Mouse (Mus musculus) neutrophil, adult 5-6 weeks (primary cell): ENCODE measurements around the gene Slc45a3. TPM values are rescaled to one million over a fixed set of nuclear protein-coding genes. Genes with fewer than 3 reads are reported as not detected.

Experiments used
- ATAC-seq: fragments of 151-379, 151-347 bp; 2 replicates; pipeline ENCODE4 v1.8.0; 2017; ENCODE audit warnings: mild to moderate bottlenecking, moderate TSS enrichment; ENCODE audit not compliant: insufficient number of reproducible peaks, poor library complexity, low FRiP score, severe bottlenecking; ENCODE audit errors: extremely low read depth
- total RNA-seq: library from RNA; stranded (forward); fragments of 200-1000 nt; gene quantifications from 2 replicates; pipeline ENCODE4 v1.2.3, GENCODE M21; 2017

The Slc45a3 gene
- total RNA-seq, 1 experiment from 2014 or later, result not detected

DNA sequence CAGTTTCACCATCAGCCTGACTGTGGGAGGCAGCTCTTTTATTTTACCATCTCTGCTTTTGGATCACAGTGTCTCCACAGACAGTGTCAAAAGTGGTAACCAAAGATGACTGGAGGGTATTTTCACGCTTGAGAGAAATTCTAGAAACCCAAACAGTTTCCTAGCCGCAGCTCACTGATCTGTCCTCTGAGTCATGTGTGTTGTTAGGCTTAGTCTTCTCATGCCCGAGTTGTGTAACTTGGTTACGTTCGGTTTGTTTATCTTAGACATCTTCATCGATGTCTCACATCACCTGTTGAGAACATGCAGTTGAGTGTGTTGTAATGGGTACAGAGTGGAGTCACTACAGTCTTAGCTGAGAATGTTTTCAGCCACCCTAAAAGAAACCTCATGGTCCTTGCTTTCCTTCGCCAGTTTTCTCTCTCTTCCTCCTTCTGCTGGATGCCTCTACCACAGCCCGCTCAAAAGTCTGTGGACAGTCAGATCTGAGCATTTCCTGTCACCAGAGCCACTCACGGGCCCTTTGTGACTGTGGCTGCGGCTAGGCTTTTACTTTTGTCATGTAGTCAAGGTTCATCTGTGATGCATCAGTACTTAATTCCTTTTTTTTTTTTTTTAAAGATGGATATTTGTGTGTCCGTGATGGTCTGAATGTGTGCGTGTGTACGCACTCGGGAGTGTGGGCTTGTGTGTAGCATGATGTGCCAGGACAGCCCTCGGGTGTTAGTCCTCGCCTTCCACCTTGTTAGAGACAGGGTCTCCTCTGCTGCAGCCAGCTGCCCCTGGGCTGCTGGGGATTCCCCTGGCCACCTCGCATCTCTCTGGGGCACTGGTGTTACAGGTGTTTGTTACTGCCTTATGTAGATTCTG lies 48.1 kb downstream of the Slc45a3 start:
- ATAC-seq, result peak; percentile 33

DNA sequence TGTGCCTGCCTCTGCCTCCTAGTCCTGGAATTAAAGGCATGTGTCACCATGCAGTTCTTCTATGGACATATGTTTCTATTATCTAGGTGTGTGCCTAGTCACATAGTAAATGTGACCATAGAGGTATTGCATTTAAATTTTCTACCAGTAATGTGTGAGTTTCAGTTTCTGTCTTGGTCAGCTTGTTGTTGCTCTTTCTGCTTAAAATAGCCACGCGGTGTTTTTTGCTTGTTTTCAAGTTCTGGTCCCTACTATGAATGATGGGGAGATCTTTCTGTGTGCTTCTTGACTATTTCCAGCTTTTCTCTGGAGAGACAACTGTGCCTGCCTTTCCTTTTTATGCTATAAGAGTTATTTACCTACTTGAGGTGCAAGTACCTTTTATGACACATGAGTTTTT lies 49.0 kb downstream of the Slc45a3 start:
- no peak for ATAC-seq

DNA sequence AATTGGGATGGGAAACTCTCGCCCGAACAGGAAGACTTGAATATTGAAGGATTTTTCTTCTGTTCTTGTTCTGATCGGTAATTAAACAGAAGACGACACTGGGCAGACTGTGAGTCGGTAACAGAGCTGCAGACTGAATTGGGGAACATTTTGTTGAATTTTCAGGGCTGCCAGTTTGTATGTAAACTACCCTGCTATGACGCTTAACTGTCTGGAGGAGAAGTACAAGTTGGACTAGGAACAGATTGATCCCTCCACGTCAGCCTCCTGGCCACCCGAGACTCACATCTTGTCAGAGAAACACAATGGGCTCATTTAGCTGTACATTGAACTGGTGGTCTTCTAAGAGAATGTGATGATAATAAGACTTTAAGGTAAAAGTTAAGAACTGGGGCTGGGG lies 50.1 kb downstream of the Slc45a3 start:
- ATAC-seq, result no peak

DNA sequence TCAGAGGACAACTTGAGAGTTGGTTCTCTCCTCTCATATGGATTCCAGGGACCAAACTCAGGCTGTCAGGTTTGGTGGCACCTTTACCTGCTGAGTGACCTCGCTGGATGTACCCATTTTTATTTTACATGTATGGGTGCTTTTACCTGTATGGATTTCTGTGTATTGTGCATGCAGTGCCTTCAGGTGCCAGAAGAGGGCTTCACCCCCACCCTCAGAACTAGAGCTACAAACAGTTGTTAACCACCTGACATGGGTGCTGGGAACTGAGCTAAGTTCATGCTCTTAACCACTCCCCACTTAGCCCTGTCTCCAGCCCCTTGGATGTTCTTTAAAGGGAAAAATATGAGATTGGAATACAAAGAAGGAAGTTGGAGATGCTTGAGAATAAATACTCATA lies 52.0 kb downstream of the Slc45a3 start:
- no peak for ATAC-seq

DNA sequence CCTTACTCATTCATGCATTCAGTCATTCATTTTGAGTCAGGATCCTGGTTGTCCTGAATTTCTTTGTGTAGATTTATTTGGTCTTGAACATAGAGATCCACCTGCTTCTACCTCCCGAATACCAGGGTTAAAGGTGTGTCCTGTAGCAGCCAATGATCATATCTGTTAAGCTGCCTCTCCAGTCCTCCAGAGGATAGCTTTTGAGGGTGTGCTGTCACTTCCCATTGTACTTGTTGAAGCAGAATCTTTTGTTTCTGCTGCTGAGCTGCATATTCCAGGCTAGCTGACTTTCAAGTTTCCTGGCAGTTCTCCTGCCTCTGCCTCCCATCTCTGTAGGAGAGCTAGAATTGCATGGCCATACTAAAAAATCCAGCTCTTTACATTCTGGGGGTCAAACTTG lies 53.9 kb downstream of the Slc45a3 start:
- no peak for ATAC-seq

DNA sequence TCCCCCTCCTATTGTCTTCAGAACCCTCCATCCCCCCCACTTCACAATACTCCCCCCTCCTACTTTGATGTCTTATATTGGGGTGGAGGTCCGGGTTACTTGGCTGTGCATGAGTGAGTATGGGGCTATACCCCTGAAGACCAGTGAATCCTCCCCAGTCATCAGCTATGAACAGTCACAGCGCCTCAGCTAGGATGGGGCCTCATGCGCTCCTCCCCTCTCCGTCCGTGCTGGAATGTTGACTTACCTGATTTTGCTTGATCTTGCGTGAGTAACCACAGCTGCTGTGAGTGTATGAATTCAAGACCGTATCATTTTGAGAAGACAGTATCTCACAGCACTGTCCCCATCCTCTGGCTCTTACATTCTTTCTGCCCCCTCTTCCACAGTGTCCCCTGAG lies 57.1 kb downstream of the Slc45a3 start:
- no peak for ATAC-seq

DNA sequence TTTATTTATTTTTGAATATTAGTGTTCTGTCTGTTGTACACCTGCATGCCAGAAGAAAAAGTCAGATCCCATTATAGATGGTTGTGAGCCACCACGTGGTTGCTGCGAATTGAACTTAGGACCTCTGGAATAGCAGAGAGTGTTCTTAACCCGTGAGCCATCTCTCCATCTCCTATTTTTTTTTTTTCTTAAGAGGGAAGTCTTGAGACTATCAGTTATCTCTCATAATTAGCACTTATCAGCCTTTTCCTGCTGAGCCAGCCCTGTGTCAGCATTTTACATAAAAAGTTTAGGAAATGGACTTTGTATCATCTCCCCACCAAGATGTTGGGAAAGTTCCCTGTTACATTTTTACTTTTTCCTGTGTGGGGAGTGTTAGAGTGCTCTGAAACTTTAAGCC lies 59.3 kb downstream of the Slc45a3 start:
- no peak for ATAC-seq

DNA sequence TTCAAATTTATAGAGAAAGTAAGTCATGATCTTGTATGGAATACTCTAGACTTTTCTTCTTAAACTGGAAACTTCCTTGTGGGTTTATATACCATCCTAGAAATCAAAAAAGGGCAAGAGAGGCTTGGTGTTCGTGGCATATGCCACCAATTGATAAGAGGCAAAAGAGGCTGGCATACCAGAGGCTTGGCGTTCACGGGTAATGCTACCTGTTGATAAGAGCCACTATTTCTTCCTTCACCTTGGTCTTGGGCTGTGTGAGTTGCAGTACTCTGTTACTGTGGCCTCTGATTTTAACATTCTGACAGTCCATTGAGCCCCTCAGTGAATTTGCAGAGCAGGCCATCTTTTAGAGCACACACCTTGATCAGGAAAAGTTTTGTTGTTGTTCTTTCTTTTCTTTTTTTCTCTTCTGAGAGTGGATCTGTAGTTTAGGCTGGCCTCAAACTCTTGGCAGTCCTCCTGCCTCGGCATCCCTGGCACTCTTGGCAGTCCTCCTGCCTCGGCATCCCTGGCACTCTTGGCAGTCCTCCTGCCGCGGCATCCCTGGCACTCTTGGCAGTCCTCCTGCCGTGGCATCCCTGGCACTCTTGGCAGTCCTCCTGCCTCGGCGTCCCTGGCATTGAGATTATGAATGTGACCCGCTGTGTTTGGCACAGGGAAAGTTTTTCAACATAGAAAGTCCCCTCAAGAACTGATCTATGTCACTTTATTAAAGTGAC lies 64.3 kb downstream of the Slc45a3 start:
- no peak for ATAC-seq

DNA sequence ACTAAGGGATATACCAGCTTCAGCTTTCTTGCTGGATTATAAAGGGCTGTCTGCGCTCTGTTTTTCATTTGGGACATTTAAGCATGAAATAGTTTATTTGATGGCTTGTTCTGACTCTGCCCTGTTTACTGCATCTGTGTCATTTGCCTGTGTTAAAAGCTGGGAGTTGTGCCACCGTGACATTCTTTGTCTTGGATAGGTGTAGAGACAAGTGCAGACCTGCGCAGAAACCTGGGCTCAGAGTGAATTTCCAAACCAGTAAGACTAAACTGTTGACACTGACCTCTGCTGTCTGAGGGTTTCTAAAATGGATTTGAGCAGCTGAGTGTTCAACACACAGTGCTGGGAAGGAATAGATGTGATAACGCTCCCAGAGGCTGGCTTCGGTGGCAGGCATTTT lies 65.2 kb downstream of the Slc45a3 start:
- no peak for ATAC-seq

DNA sequence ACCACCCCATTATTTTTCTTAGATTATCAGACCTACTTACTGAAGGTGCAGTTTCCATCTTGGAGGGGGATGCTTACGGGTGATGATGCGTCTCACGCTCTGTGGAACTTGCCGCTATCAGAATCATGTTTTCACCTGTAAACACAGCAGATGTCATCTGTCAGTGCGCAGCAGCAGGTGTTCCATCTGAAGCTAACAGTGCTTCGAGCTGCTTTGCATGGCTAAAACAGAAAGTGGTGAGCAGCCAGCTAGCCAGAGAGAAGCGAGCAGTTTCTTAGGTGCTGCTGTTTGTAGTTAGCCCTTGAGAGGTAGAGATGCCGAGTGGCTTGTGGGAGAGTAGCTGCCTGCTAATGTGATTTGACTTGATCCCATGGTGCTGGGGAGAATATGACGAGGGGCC lies 65.6 kb downstream of the Slc45a3 start:
- ATAC-seq, result no peak

DNA sequence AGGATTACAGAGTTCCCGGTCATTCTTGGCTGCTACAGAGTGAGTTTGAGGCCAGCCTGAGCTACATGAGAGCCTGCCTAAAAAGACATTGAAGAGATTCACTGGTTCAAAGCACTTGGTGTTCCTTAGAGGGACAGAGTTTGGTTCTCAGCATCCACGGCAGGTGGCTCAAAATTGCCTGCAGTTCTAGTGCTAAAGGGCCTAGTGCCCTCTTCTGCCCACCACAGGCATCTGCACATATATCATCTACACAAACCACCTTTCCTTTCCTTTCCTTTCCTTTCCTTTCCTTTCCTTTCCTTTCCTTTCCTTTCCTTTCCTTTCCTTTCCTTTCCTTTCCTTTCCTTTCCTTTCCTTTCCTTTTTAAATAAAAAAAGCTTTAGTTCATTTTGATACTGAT lies 67.8 kb downstream of the Slc45a3 start:
- no peak for ATAC-seq

DNA sequence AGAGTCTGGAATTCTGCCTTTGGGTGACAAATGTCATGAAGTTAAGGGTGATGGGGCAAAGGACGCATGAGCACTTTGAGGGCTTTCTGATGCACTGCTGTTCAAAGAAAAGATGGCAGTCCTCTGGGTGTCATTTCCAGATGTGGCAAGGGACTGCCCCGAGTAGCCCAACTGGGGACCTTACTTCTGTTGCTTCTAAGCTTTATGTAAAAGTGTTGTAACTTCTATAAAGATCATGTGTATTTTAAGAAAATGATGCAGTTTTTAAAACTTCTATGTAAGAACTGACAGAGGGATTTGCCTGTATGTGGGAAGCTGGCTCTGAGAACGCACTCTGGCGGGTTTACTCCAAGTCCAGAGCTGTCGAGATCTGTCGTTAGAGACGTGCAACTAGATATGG lies 69.4 kb downstream of the Slc45a3 start:
- no peak for ATAC-seq

Other genes starting within 250 kb of the Slc45a3 start
- gene Slc26a9, start 218.9 kb upstream of the Slc45a3 start, total RNA-seq, result not detected in 2 replicates
- not detected in 2 replicates for gene Pm20d1, start 165.6 kb upstream of the Slc45a3 start, total RNA-seq
- 11.1 and 12.5 TPM in 2 replicates for gene Slc41a1, start 135.5 kb upstream of the Slc45a3 start, total RNA-seq
- gene Rab29, start 95.7 kb upstream of the Slc45a3 start, total RNA-seq, result 19.1 and 24.7 TPM in 2 replicates
- 67.6 and 84.8 TPM in 2 replicates for gene Nucks1, start 52.4 kb upstream of the Slc45a3 start, total RNA-seq
- gene Elk4, start 44.6 kb downstream of the Slc45a3 start, total RNA-seq, result 208 and 233 TPM in 2 replicates
- 2.3 and 3.4 TPM in 2 replicates for gene Mfsd4a, start 105.1 kb downstream of the Slc45a3 start, total RNA-seq
- gene Cdk18, start 176.7 kb downstream of the Slc45a3 start, total RNA-seq, result not detected in 2 replicates
- gene Lemd1, start 228.5 kb downstream of the Slc45a3 start, total RNA-seq, result not detected in 2 replicates
- not detected in 2 replicates for gene AC124108.1, start 228.5 kb downstream of the Slc45a3 start, total RNA-seq